Mouse (Mus musculus) neural tube, embryonic 12.5 days (tissue): ENCODE data around the gene Rilp. TPM values are rescaled to one million over a fixed set of nuclear protein-coding genes. Genes with fewer than 3 reads are reported as not detected.
A peak's percentile ranks its signal among the peaks of the same experiment; 100 is the strongest.

Experiments used
- ATAC-seq: fragments of 200-750 bp; cut with Nextera tagmentation; 2 replicates; pipeline ENCODE4 v1.8.0; 2017; ENCODE audit warnings: low read depth, mild to moderate bottlenecking, moderate TSS enrichment, moderate library complexity; ENCODE audit not compliant: low FRiP score
- H3K27ac ChIP-seq: fragments of 300-500 bp; sonication (generic); 2 replicates; pipeline ENCODE4 v1.5.1; 2016
- H3K27me3 ChIP-seq: fragments of 300-500 bp; sonication (generic); replicated peaks from 2 replicates; pipeline ENCODE4 v1.6.1; 2016; ENCODE audit warnings: mild to moderate bottlenecking
- H3K36me3 ChIP-seq: fragments of 300-500 bp; sonication (generic); 2 replicates; pipeline ENCODE4 v1.6.1; 2016; ENCODE audit warnings: mild to moderate bottlenecking
- H3K4me1 ChIP-seq: fragments of 300-500 bp; sonication (generic); 2 replicates; pipeline ENCODE4 v1.6.1; 2016
- H3K4me2 ChIP-seq: fragments of 300-500 bp; sonication (generic); replicated peaks from 2 replicates; pipeline ENCODE4 v1.6.1; 2016; ENCODE audit warnings: mild to moderate bottlenecking
- H3K4me3 ChIP-seq: fragments of 300-500 bp; sonication (generic); 2 replicates; pipeline ENCODE4 v1.5.1; 2016
- H3K9ac ChIP-seq: fragments of 300-500 bp; sonication (generic); 2 replicates; pipeline ENCODE4 v1.6.1; 2016; ENCODE audit warnings: mild to moderate bottlenecking
- H3K9me3 ChIP-seq: fragments of 300-500 bp; sonication (generic); 2 replicates; pipeline ENCODE4 v1.6.1; 2016; ENCODE audit warnings: mild to moderate bottlenecking
- WGBS: fragments of 180-500 bp; shearing (Covaris S2); methylation state at CpG from one replicate; pipeline ENCODE4 v1.1.7; 2016; 5-methylcytosine and 5-hydroxymethylcytosine counted together
- polyA plus RNA-seq: library from polyadenylated mRNA; unstranded; fragments of >200 nt; fragmentation: Nextera tagmentation; extraction: Ambion mirVana; gene quantifications from 2 replicates; pipeline ENCODE4 v1.2.1, GENCODE M21; 2016

Rilp gene
- polyA plus RNA-seq, 1 experiment from 2014 or later = 0.76 TPM

- Histone ChIP-seq H3K4me1 (peaks cover 16% of the 10 kb centered on the region), H3K4me2 (peak overlapping the region; percentile 67), H3K9me3 (no peaks in the 10 kb centered on the region), H3K36me3 (peaks cover 16% of the 10 kb centered on the region), H3K27me3 (no peaks in the 10 kb centered on the region; the same call in 1 of the 2 replicates), H3K4me3 (peak overlapping the region; percentile 33), H3K9ac (peak overlapping the region; percentile 55), H3K27ac (no peak overlapping the region)
- ATAC-seq = 0 out of 2 replicates have a peak, but pooled peaks have one; percentile 50
- 17% methylated on average over 19 of the region's 19 CpGs for WGBS
Measured at GRCm38 (mm10) chr11:75467512-75468215, 42.2 kb upstream of the Rilp start.

GRCm38 (mm10) chr11:75468410-75468809 lies 41.5 kb upstream of the Rilp start:
- 75% methylated on average over 7 of the region's 7 CpGs for WGBS

GRCm38 (mm10) chr11:75469261-75469660 lies 40.6 kb upstream of the Rilp start:
- H3K4me2 ChIP-seq = no peak overlapping the region
- peaks cover 16% of the 10 kb centered on the region for H3K36me3 ChIP-seq
- WGBS = 91% methylated on average over 4 of the region's 4 CpGs
- no peak for ATAC-seq
- no peaks in the 10 kb centered on the region for H3K27me3 ChIP-seq
- no peak overlapping the region for H3K4me3 ChIP-seq
- no peak overlapping the region for H3K27ac ChIP-seq
- H3K9me3 ChIP-seq = no peaks in the 10 kb centered on the region
- peaks cover 11% of the 10 kb centered on the region; the same call in 1 of the 2 replicates for H3K4me1 ChIP-seq
- H3K9ac ChIP-seq = no peak overlapping the region

More at GRCm38 (mm10) chr11:75468410-75468809, 41.5 kb upstream of the Rilp start:
- Histone ChIP-seq H3K27ac (no peak overlapping the region), H3K4me2 (peak overlapping the region; percentile 67), H3K4me3 (peak overlapping the region; percentile 33), H3K9me3 (no peaks in the 10 kb centered on the region), H3K4me1 (peaks cover 11% of the 10 kb centered on the region; the same call in 1 of the 2 replicates), H3K36me3 (peaks cover 16% of the 10 kb centered on the region), H3K9ac (peak overlapping the region; percentile 55; the same call in 1 of the 2 replicates), H3K27me3 (no peaks in the 10 kb centered on the region)
- no peak for ATAC-seq

- no peaks in the 10 kb centered on the region for H3K27me3 ChIP-seq
Measured at GRCm38 (mm10) chr11:75470675-75471074, 39.2 kb upstream of the Rilp start.

GRCm38 (mm10) chr11:75472469-75473081 lies 37.3 kb upstream of the Rilp start:
- Histone ChIP-seq H3K27me3 (no peaks in the 10 kb centered on the region), H3K36me3 (no peaks in the 10 kb centered on the region), H3K4me1 (peaks cover 8% of the 10 kb centered on the region; the same call in 1 of the 2 replicates), H3K27ac (no peak overlapping the region), H3K4me2 (no peak overlapping the region), H3K9me3 (no peaks in the 10 kb centered on the region), H3K4me3 (no peak overlapping the region), H3K9ac (no peak overlapping the region)
- WGBS = 88% methylated on average over 11 of the region's 11 CpGs
- no peak for ATAC-seq

More at GRCm38 (mm10) chr11:75470675-75471074, 39.2 kb upstream of the Rilp start:
- no peak overlapping the region for H3K27ac ChIP-seq
- H3K4me2 ChIP-seq = no peak overlapping the region
- H3K9me3 ChIP-seq = no peaks in the 10 kb centered on the region
- no peak for ATAC-seq
- no peak overlapping the region for H3K9ac ChIP-seq
- H3K36me3 ChIP-seq = peaks cover 3% of the 10 kb centered on the region
- no peak overlapping the region for H3K4me3 ChIP-seq
- 84% methylated on average over 3 of the region's 3 CpGs for WGBS
- peaks cover 11% of the 10 kb centered on the region; the same call in 1 of the 2 replicates for H3K4me1 ChIP-seq

- Histone ChIP-seq H3K4me1 (no peaks in the 10 kb centered on the region), H3K9ac (no peak overlapping the region), H3K4me2 (no peak overlapping the region), H3K4me3 (no peak overlapping the region), H3K27me3 (no peaks in the 10 kb centered on the region), H3K36me3 (no peaks in the 10 kb centered on the region), H3K27ac (no peak overlapping the region), H3K9me3 (no peaks in the 10 kb centered on the region)
- WGBS = 66% methylated on average over 7 of the region's 7 CpGs
- no peak for ATAC-seq
Measured at GRCm38 (mm10) chr11:75473376-75473775, 36.5 kb upstream of the Rilp start.

- peak overlapping the region; percentile 41 for H3K4me2 ChIP-seq
- H3K4me3 ChIP-seq = no peak overlapping the region
- peaks cover 9% of the 10 kb centered on the region for H3K4me1 ChIP-seq
- H3K27ac ChIP-seq = no peak overlapping the region
- H3K36me3 ChIP-seq = peaks cover 23% of the 10 kb centered on the region
- H3K9me3 ChIP-seq = no peaks in the 10 kb centered on the region
- 18% methylated on average over 3 of the region's 3 CpGs for WGBS
- no peak overlapping the region for H3K9ac ChIP-seq
- H3K27me3 ChIP-seq = no peaks in the 10 kb centered on the region
- ATAC-seq = peak; percentile 35; the same call in 1 of the 2 replicates
Measured at GRCm38 (mm10) chr11:75486192-75486591, 23.7 kb upstream of the Rilp start.

- no peaks in the 10 kb centered on the region for H3K9me3 ChIP-seq
- peaks cover 9% of the 10 kb centered on the region for H3K4me1 ChIP-seq
- peak within 1 kb of the TSS; percentile 47; the same call in 1 of the 2 replicates for H3K27ac ChIP-seq
- H3K9ac ChIP-seq = peak within 1 kb of the TSS; percentile 93
- H3K4me2 ChIP-seq = peak within 1 kb of the TSS; percentile 81
- H3K36me3 ChIP-seq = peaks cover 29% of the 10 kb centered on the region
- WGBS = under 1% methylated on average over 52 of the region's 52 CpGs
- ATAC-seq = peak; percentile 99
- H3K27me3 ChIP-seq = no peaks in the 10 kb centered on the region
- peak within 1 kb of the TSS; percentile 95 for H3K4me3 ChIP-seq
Measured at GRCm38 (mm10) chr11:75486601-75487285, 23.2 kb upstream of the Rilp start, which contains the start of gene Prpf8. TSS of gene Prpf8 (plus strand) at chr11:75486816.

GRCm38 (mm10) chr11:75487496-75487895 lies 22.4 kb upstream of the Rilp start:
- Histone ChIP-seq H3K9me3 (no peaks in the 10 kb centered on the region), H3K27ac (no peak overlapping the region), H3K9ac (peak overlapping the region; percentile 93), H3K4me2 (peak overlapping the region; percentile 81), H3K4me3 (peak overlapping the region; percentile 95), H3K36me3 (peaks cover 36% of the 10 kb centered on the region), H3K27me3 (no peaks in the 10 kb centered on the region), H3K4me1 (peaks cover 9% of the 10 kb centered on the region)
- no peak for ATAC-seq
- 47% methylated on average over 6 of the region's 6 CpGs for WGBS

GRCm38 (mm10) chr11:75494296-75495049 lies 15.4 kb upstream of the Rilp start:
- WGBS = 94% methylated on average over 10 of the region's 10 CpGs
- ATAC-seq = no peak

GRCm38 (mm10) chr11:75498126-75498525 lies 11.8 kb upstream of the Rilp start:
- no peak overlapping the region for H3K4me3 ChIP-seq
- no peak overlapping the region for H3K27ac ChIP-seq
- H3K9ac ChIP-seq = no peak overlapping the region
- no peak for ATAC-seq
- no peaks in the 10 kb centered on the region for H3K4me1 ChIP-seq
- H3K27me3 ChIP-seq = no peaks in the 10 kb centered on the region
- WGBS = 91% methylated on average over 1 of the region's 1 CpGs
- no peak overlapping the region for H3K4me2 ChIP-seq
- no peaks in the 10 kb centered on the region for H3K9me3 ChIP-seq
- H3K36me3 ChIP-seq = peaks cover 99% of the 10 kb centered on the region

More at GRCm38 (mm10) chr11:75494296-75495049, 15.4 kb upstream of the Rilp start:
- Histone ChIP-seq H3K4me3 (no peak overlapping the region), H3K36me3 (peaks cover 99% of the 10 kb centered on the region), H3K9me3 (no peaks in the 10 kb centered on the region), H3K27ac (no peak overlapping the region), H3K27me3 (no peaks in the 10 kb centered on the region), H3K9ac (no peak overlapping the region), H3K4me1 (no peaks in the 10 kb centered on the region), H3K4me2 (no peak overlapping the region)
